Comparison of ENCODE assay signal across 9 mouse cellular contexts in genomic region chr12:55600503-55600994, GRCm38 (mm10). TPM values are rescaled to one million over a fixed set of nuclear protein-coding genes. Genes with fewer than 3 reads are reported as not detected.
DNase-seq lines count a peak whose midpoint lies in the region; ATAC-seq lines count a peak whose summit lies in the region.
"Had no signal": no experiment of that assay in that cellular context is flagged by ENCODE, and none has a peak within 500 bp of the region (broad histone marks: within the 10 kb centered on the region; RNA-seq: fewer than 3 reads in every experiment).

No protein-coding gene starts in this region.

- DNase-seq in liver, embryonic 11.5 days (ENCODE audit: low spot score), result no peak
- no peak for DNase-seq in liver
- no peak for DNase-seq in forebrain, embryonic 10.5 days (ENCODE audit: extremely low spot score, low spot score)
- no peak for DNase-seq in natural killer cell, adult 2 months (ENCODE audit: low spot score in 2 of 2)
- DNase-seq in adrenal gland, adult (ENCODE audit: inconsistent age in 2 of 2, low spot score in 1 of 2), result no peak

- peaks cover 47% of the 10 kb centered on the region for H3K27me3 ChIP-seq in liver, embryonic 11.5 days (replicated peaks; ENCODE audit: control insufficient read depth, insufficient read depth, low read length)
- peaks cover 84% of the 10 kb centered on the region for H3K27me3 ChIP-seq in forebrain, embryonic 10.5 days (ENCODE audit: poor library complexity, severe bottlenecking)
- H3K27me3 ChIP-seq in intestine, embryonic 16.5 days (replicated peaks; ENCODE audit: control insufficient read depth, insufficient read depth, low read length), result peaks cover 35% of the 10 kb centered on the region
- H3K27me3 ChIP-seq in neural tube, embryonic 13.5 days, result peaks cover 76% of the 10 kb centered on the region

- peak overlapping the region; percentile 89 for H3K4me2 ChIP-seq in liver, embryonic 11.5 days
- peak overlapping the region; percentile 93 for H3K4me2 ChIP-seq in intestine, embryonic 16.5 days (ENCODE audit: low read depth, low read length)
- peak overlapping the region; percentile 89 for H3K4me2 ChIP-seq in neural tube, embryonic 13.5 days

- ATAC-seq in liver, embryonic 11.5 days (replicated peaks; ENCODE audit: low FRiP score), result peak; percentile 37; the same call in 1 of the 2 replicates
- ATAC-seq in intestine, embryonic 16.5 days, result no peak; the same call in 1 of the 2 replicates
- 0 out of 2 replicates have a peak, but pooled peaks have one; percentile 4 for ATAC-seq in neural tube, embryonic 13.5 days (ENCODE audit: low read depth)
- ATAC-seq in frontal cortex, adult (ENCODE audit: low TSS enrichment), result no peak

- no peak overlapping the region for H3K27ac ChIP-seq in liver, embryonic 11.5 days (ENCODE audit: low read depth, low read length)
- no peak overlapping the region for H3K27ac ChIP-seq in forebrain, embryonic 10.5 days
- H3K27ac ChIP-seq in intestine, embryonic 16.5 days (ENCODE audit: low read length), result no peak overlapping the region
- no peak overlapping the region for H3K27ac ChIP-seq in neural tube, embryonic 13.5 days (replicated peaks)

- 7% methylated on average over 42 of the region's 42 CpGs for WGBS in liver, embryonic 11.5 days
- 2% methylated on average over 42 of the region's 42 CpGs for WGBS in forebrain, embryonic 10.5 days
- 4% methylated on average over 42 of the region's 42 CpGs for WGBS in intestine, embryonic 16.5 days
- WGBS in neural tube, embryonic 13.5 days, result 4% methylated on average over 42 of the region's 42 CpGs

- peak overlapping the region; percentile 52; the same call in 1 of the 2 replicates for H3K4me3 ChIP-seq in liver, embryonic 11.5 days (ENCODE audit: low read depth, low read length)
- peak overlapping the region; percentile 59 for H3K4me3 ChIP-seq in forebrain, embryonic 10.5 days
- 0 out of 2 replicates have a peak overlapping the region, but pooled peaks have one; percentile 9 for H3K4me3 ChIP-seq in intestine, embryonic 16.5 days (ENCODE audit: low read length)
- peak overlapping the region; percentile 49 for H3K4me3 ChIP-seq in neural tube, embryonic 13.5 days

- no peak overlapping the region for H3K9ac ChIP-seq in liver, embryonic 11.5 days (ENCODE audit: low read depth, low read length)
- H3K9ac ChIP-seq in intestine, embryonic 16.5 days (ENCODE audit: low read depth, low read length), result no peak overlapping the region
- H3K9ac ChIP-seq in neural tube, embryonic 13.5 days, result no peak overlapping the region

- H3K9me3 ChIP-seq in liver, embryonic 11.5 days (ENCODE audit: control insufficient read depth, low read length), result no peaks in the 10 kb centered on the region
- H3K9me3 ChIP-seq in forebrain, embryonic 10.5 days, result no peaks in the 10 kb centered on the region
- no peaks in the 10 kb centered on the region for H3K9me3 ChIP-seq in intestine, embryonic 16.5 days (ENCODE audit: control insufficient read depth, low read length)
- no peaks in the 10 kb centered on the region for H3K9me3 ChIP-seq in neural tube, embryonic 13.5 days

- peaks cover 12% of the 10 kb centered on the region for H3K4me1 ChIP-seq in liver, embryonic 11.5 days (replicated peaks; ENCODE audit: control insufficient read depth, insufficient read depth, low read length)
- peaks cover 33% of the 10 kb centered on the region for H3K4me1 ChIP-seq in forebrain, embryonic 10.5 days
- peaks cover 17% of the 10 kb centered on the region for H3K4me1 ChIP-seq in intestine, embryonic 16.5 days (ENCODE audit: control insufficient read depth, insufficient read depth, low read length)
- peaks cover 27% of the 10 kb centered on the region for H3K4me1 ChIP-seq in neural tube, embryonic 13.5 days (replicated peaks)

- no peaks in the 10 kb centered on the region for H3K36me3 ChIP-seq in liver, embryonic 11.5 days (ENCODE audit: control insufficient read depth, insufficient read depth, low read length)
- H3K36me3 ChIP-seq in forebrain, embryonic 10.5 days (replicated peaks), result no peaks in the 10 kb centered on the region
- no peaks in the 10 kb centered on the region for H3K36me3 ChIP-seq in intestine, embryonic 16.5 days (ENCODE audit: control insufficient read depth, insufficient read depth, low read length)
- H3K36me3 ChIP-seq in neural tube, embryonic 13.5 days, result 0 out of 2 replicates have a peak, but pooled peaks cover 4% of the 10 kb centered on the region

RNA-seq across cellular contexts. Expression of gene Insm2, which starts 1.3 kb away (rescaled TPM):
- 0.05 TPM in 1 of 2 replicates, not detected in the other for polyA plus RNA-seq in liver, embryonic 11.5 days (2014; fragmentation: Nextera tagmentation; extraction: Ambion mirVana)
- polyA plus RNA-seq in forebrain, embryonic 10.5 days (2016; fragmentation: Nextera tagmentation; extraction: Ambion mirVana), result 0.30 and 0.38 TPM in 2 replicates
- polyA plus RNA-seq in intestine, embryonic 16.5 days (2015; fragmentation: Nextera tagmentation; extraction: Ambion mirVana), result 0.06 and 0.11 TPM in 2 replicates
- 1.2 and 1.6 TPM in 2 replicates for polyA plus RNA-seq in neural tube, embryonic 13.5 days (2015; fragmentation: Nextera tagmentation; extraction: Ambion mirVana)
- polyA plus RNA-seq: gonadal fat pad, adult 2 months had no signal

RNA-seq across cellular contexts. Expression of gene Aldoart2, which starts 35.5 kb away (rescaled TPM):
- 0.10 and 0.27 TPM in 2 replicates for polyA plus RNA-seq in liver, embryonic 11.5 days (2014; fragmentation: Nextera tagmentation; extraction: Ambion mirVana)
- not detected in 2 replicates for polyA plus RNA-seq in forebrain, embryonic 10.5 days (2016; fragmentation: Nextera tagmentation; extraction: Ambion mirVana)
- not detected in 2 replicates for polyA plus RNA-seq in intestine, embryonic 16.5 days (2015; fragmentation: Nextera tagmentation; extraction: Ambion mirVana)
- polyA plus RNA-seq in neural tube, embryonic 13.5 days (2015; fragmentation: Nextera tagmentation; extraction: Ambion mirVana), result 0.15 TPM in 1 of 2 replicates, not detected in the other

Comparison
In these comparisons a context has a peak if more than half of its experiments do, and no peak if none do; other contexts are left out.
1. ATAC-seq: peak in liver, embryonic 11.5 days (single experiment) and neural tube, embryonic 13.5 days (single experiment); none in intestine, embryonic 16.5 days (single experiment) and frontal cortex, adult (single experiment).
2. H3K4me3 ChIP-seq: peak in every context shown above with its lines; median percentile 59 in forebrain, embryonic 10.5 days; 52 in liver, embryonic 11.5 days; 49 in neural tube, embryonic 13.5 days; 9 in intestine, embryonic 16.5 days.
3. Peak in every context shown above with its lines, with median percentiles within 50 percentile points of each other: H3K4me2 ChIP-seq.